Mouse (Mus musculus) heart, embryonic 10.5 days (tissue): Measurements from ENCODE around the gene Gm20767. TPM values are rescaled to one million over a fixed set of nuclear protein-coding genes. Genes with fewer than 3 reads are reported as not detected.
"Not testable (repeated sequence)": the region's sequence is repeated elsewhere in the genome, so short reads cannot be mapped to it uniquely, and the experiment has no call there.

Source experiments
- DNase-seq: peaks from one replicate; pipeline ENCODE4 v3.0.0-alpha.2; 2017; ENCODE audit warnings: low spot score
- H3K27ac ChIP-seq: fragments of 300-500 bp; sonication (generic); 2 replicates; pipeline ENCODE4 v1.5.1; 2016; ENCODE audit warnings: mild to moderate bottlenecking
- H3K27me3 ChIP-seq: fragments of 300-500 bp; sonication (generic); 2 replicates; pipeline ENCODE4 v1.6.1; 2016; ENCODE audit warnings: mild to moderate bottlenecking; ENCODE audit not compliant: poor library complexity, insufficient read depth, severe bottlenecking
- H3K36me3 ChIP-seq: fragments of 300-500 bp; sonication (generic); 2 replicates; pipeline ENCODE4 v1.6.1; 2016; ENCODE audit warnings: mild to moderate bottlenecking, moderate library complexity
- H3K4me1 ChIP-seq: fragments of 300-500 bp; sonication (generic); 2 replicates; pipeline ENCODE4 v1.6.1; 2016; ENCODE audit warnings: mild to moderate bottlenecking
- H3K4me3 ChIP-seq: fragments of 300-500 bp; sonication (generic); 2 replicates; pipeline ENCODE4 v1.5.1; 2016; ENCODE audit warnings: mild to moderate bottlenecking, moderate library complexity
- H3K9me3 ChIP-seq: fragments of 300-500 bp; sonication (generic); 2 replicates; pipeline ENCODE4 v1.6.1; 2016; ENCODE audit warnings: mild to moderate bottlenecking, moderate library complexity
- WGBS: fragments of 180-500 bp; shearing (Covaris S2); methylation state at CpG from one replicate; pipeline ENCODE4 v1.1.7; 2016; 5-methylcytosine and 5-hydroxymethylcytosine counted together
- polyA plus RNA-seq: library from polyadenylated mRNA; unstranded; fragments of >200 nt; fragmentation: Nextera tagmentation; extraction: Ambion mirVana; gene quantifications from 2 replicates; pipeline ENCODE4 v1.2.1, GENCODE M21; 2016

Gene Gm20767
- not detected in 2 replicates for polyA plus RNA-seq

DNA sequence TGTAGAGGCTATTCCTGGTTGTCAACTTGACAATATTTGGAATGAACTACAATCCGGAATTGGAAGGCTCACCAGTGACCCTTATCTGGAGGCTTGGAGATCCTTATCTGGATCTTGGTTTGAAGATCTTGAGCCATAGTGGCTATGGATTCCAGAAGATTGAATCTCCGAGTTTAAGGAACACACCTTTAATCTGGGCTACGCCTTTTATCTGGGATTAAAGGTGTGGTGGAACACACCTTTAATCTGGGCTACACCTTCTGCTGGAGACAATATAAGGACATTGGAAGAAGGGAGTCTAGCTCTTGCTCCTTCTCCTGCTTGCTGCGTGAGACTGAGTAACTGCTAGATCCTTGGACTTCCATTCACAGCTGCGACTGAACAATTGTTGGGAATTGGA is at the start of gene Gm20767:
TSS of gene Gm20767 (plus strand) at position 301 of the 400 bp plus-strand sequence.
- WGBS = 90% methylated on average over 2 of the region's 5 CpGs
- H3K4me1 ChIP-seq, H3K27ac ChIP-seq, H3K9me3 ChIP-seq, DNase-seq, H3K4me3 ChIP-seq, H3K36me3 ChIP-seq, H3K27me3 ChIP-seq: not testable (repeated sequence)

DNA sequence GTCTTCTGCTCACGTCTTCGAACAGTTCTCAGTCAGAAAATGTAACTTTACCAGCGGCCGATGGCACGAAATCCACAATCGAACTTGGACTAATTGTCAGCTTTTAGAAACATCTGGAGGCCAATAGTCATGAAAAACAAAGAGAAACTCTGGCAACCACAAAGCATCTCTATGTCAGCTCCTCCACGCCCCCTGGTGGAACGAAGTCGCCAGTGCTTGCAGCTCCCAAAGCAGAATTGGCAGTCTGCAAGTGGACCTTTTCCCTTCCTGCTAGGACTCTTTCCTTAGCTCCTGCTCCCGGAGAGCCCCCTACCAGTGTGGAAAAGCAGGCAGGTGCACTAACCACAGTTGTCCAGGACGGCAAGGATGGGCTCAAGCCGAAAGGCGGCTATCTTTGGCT is 47.1 kb upstream of the Gm20767 start:
- WGBS = no CpG with 5 or more reads among the region's 13 CpGs

DNA sequence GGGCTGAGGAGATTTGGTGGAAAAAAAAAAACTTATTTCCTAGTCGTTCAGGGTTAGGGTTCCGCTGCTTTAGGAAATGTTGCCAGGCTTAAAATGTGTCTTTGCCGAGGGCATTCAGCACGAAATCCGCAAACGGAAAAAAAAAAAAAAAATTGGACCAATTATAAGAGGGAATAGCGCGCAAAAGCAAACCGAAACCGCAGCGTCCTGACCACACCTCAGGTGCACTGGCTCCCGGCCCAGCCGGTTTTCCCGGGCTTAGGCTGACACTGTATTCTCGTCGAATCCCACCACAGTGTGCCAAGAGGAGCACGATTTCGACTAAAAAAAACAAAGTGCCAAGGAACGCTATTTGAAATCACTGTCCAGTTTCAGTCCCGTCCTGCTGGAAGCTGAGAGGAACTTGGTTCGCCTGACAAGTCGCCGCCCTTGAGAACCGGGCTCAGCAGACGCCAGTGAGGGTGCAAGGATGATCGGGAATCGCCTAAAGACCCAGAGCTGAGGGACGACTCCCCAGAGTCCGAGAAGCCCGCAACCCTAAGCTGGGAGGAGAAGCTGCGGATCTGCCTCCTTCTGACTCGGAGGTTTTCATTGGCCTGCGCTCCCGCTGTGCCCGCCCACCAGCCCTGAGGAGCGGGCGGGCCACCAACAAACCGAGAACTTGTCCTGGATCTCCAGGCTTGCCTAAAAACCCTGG is 43.7 kb upstream of the Gm20767 start:
- not testable (repeated sequence) for H3K4me1 ChIP-seq, H3K36me3 ChIP-seq, H3K27ac ChIP-seq, H3K27me3 ChIP-seq, H3K9me3 ChIP-seq, DNase-seq
- peak overlapping the region; percentile 37 for H3K4me3 ChIP-seq
- under 1% methylated on average over 27 of the region's 38 CpGs for WGBS

More for the DNA sequence above, 47.1 kb upstream of the Gm20767 start:
- not testable (repeated sequence) for H3K4me1 ChIP-seq, H3K27ac ChIP-seq, H3K36me3 ChIP-seq, H3K4me3 ChIP-seq, DNase-seq, H3K27me3 ChIP-seq, H3K9me3 ChIP-seq

DNA sequence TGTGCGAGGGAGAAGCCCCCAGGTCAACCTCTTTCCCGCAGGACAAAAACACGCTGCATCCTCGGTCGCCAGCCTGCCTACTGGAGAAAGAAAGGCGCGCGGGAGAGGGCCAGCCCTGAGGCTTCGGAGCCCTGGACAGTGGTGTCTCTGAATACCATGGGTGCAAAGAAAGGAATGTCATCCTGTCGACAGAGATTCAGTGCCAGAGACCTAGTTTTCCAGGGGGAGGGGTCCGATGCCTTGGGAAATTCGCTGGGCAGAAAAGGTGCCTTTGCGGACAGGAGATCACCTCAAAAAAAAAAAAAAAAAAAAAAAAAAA is 43.1 kb upstream of the Gm20767 start:
- not testable (repeated sequence) for H3K9me3 ChIP-seq, H3K27me3 ChIP-seq, H3K4me1 ChIP-seq, DNase-seq, H3K4me3 ChIP-seq, H3K27ac ChIP-seq, H3K36me3 ChIP-seq
- WGBS = 0% methylated on average over 7 of the region's 13 CpGs

DNA sequence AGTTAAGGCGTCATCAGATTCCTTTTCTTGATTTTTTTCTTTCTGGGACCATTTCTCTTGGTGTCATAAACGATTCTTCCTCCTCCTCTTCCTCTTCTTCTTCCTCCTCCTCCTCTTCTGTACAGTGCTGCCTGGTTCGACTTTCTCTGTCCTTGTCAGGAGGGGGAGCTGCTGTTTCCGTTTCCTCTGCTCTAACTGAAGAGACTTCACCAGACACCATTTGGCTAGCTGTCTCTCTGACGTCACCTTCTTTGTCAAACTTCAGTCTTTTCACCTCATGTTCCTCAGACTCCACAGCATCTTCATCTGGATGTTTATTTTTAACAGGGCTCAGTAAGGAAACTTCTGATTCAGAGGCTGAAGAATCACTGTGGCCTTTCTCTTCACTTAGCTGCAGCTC is 40.7 kb upstream of the Gm20767 start:
- not testable (repeated sequence) for H3K27me3 ChIP-seq, DNase-seq

DNA sequence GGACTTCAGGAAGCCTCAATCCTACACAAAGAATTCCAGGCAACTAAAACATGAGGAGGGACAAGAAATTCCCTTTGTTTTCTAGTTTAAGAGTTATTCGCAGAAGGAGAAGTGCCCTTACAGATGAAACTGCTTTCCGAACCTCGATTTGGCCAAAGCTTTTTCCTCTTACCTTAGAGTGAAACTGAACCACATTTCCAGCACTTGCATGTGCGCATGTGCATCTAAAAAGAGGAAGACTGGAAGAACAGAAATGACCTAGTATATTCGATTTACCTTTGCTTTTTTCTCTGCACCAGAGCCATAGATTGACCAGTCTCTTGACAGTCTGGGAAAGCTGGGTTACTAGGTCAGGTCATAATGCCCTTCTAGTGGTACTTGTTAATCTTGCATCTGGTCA is 33.5 kb upstream of the Gm20767 start:
- not testable (repeated sequence) for H3K27me3 ChIP-seq, H3K4me1 ChIP-seq, H3K9me3 ChIP-seq, H3K27ac ChIP-seq, DNase-seq, H3K4me3 ChIP-seq, H3K36me3 ChIP-seq
- WGBS = no CpG with 5 or more reads among the region's 5 CpGs

More for the DNA sequence above, 40.7 kb upstream of the Gm20767 start:
- H3K9me3 ChIP-seq, H3K27ac ChIP-seq, H3K36me3 ChIP-seq, H3K4me3 ChIP-seq, H3K4me1 ChIP-seq: not testable (repeated sequence)
- no CpG with 5 or more reads among the region's 5 CpGs for WGBS

DNA sequence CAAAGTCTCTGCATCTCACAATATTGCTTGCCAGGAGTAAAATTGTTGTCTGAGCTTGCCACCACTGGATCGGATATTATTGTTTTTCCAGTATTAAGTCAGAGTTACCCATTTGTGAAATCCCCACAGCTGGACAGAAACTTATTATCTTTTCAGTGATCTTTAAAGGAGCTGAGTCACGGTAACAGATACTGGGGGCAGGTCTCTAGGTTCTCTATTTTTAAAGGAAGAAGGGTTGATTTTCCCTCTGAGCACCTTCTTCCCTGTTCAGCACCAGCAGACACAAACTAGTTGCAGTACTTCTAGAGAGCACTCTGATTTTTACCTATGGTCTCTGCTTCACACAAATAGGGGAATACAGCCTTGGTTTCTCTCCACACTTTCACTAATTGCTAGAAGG is 33.0 kb upstream of the Gm20767 start:
- 61% methylated on average over 2 of the region's 2 CpGs for WGBS
- not testable (repeated sequence) for H3K27ac ChIP-seq, DNase-seq, H3K4me1 ChIP-seq, H3K27me3 ChIP-seq, H3K36me3 ChIP-seq, H3K9me3 ChIP-seq, H3K4me3 ChIP-seq

DNA sequence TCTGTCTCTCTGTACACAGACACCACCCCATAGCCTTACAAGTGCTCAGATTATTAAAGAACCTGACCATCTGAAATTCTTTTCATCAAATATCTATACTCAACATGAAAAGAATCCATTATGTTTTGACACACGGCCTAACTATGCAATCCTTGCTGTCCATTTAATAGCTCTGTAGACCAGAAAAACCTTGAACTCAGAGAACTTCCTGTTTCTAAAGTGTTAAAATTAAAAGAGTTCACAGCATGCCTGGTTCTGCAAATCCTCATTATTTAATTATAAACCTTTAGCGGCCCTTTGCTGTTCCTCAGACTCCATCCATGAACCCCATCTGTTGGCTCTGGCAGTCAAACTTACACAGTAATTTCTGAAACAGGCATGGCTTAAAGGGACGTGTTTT is 2.3 kb downstream of the Gm20767 start:
- H3K4me3 ChIP-seq, H3K9me3 ChIP-seq, H3K36me3 ChIP-seq, H3K27ac ChIP-seq, DNase-seq, H3K27me3 ChIP-seq, H3K4me1 ChIP-seq: not testable (repeated sequence)
- WGBS = 74% methylated on average over 2 of the region's 3 CpGs

DNA sequence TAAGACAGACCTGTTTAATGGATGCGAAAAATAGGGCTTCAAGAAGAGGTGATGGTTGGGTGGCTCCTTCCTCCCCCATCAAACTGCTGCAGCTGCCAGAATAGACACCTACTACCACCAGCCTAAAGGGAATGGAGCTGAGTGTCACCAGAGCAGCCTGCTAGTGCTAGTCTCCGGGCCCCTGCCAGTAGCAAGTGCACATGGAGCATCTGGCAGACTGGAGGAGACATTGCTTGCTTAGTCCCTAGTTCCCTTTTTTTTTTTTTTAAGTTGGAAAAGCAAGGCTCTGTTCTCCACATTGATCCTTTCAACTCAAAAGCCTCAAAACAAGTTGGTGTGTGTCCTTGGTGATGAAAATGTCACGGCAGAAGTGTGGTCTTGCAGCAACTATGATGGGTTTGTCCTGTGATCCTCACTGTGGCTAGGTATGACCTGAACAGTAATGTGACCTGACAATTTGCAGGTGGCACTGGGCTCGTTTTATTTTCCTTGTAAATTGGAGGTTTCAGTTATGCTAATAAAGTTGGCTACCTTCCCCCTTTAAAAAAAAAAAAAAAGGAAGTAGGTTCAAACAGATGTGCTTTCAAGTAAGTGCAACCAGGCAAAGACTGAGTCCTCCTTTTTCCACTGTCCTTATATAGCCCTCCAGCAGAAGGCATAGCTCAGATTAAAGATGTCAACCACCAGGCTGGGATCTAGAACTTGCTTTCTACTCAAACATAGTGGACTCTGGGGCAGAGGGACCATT is 9.8 kb downstream of the Gm20767 start:
- DNase-seq, H3K4me1 ChIP-seq, H3K27ac ChIP-seq, H3K9me3 ChIP-seq, H3K36me3 ChIP-seq, H3K27me3 ChIP-seq, H3K4me3 ChIP-seq: not testable (repeated sequence)
- whole genome bisulfite sequencing = 50% methylated on average over 3 of the region's 4 CpGs

DNA sequence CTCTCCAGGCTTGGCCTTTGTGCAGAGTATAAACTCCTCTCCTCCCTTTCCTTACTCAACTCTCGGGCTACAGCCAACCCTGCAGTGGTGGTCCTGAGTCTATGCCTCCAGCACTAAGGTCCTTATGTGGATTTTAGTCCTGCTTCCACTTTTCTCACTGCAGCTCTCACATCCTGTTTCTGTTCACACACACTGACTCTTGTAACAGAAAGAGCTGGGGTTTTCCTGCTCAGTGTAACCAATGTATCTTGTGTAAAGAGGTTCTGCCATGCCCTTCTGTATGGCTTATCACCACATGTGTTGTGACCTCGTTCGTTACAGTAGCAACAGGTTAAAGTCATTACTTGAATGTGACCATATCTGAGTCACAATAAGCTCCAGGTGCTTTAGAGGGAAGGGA is 10.5 kb downstream of the Gm20767 start:
- not testable (repeated sequence) for H3K27me3 ChIP-seq, H3K36me3 ChIP-seq, H3K27ac ChIP-seq, H3K9me3 ChIP-seq, H3K4me1 ChIP-seq, H3K4me3 ChIP-seq, DNase-seq
- WGBS = 68% methylated on average over 3 of the region's 3 CpGs

DNA sequence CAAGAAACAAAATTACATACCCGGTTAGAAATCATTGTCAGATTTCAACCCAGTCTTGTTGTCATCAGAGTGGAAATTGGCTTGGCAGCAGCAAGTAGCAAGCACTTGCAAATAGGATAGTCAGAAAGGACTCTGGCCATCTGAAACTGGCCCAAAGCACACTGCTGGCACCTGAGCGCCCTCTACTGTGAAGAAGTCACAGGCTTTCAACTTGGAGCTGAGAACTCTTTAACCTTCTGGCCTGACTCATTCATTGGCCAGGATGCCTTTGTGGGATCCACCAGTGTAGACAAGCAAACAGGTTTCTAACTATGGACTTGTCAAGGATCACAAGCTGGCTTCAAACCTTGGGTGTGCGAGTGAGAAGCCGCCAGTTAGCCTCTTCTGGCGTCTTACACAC is 28.3 kb downstream of the Gm20767 start:
- 44% methylated on average over 5 of the region's 5 CpGs for WGBS
- not testable (repeated sequence) for H3K9me3 ChIP-seq, DNase-seq, H3K27me3 ChIP-seq, H3K4me1 ChIP-seq, H3K4me3 ChIP-seq, H3K27ac ChIP-seq, H3K36me3 ChIP-seq

DNA sequence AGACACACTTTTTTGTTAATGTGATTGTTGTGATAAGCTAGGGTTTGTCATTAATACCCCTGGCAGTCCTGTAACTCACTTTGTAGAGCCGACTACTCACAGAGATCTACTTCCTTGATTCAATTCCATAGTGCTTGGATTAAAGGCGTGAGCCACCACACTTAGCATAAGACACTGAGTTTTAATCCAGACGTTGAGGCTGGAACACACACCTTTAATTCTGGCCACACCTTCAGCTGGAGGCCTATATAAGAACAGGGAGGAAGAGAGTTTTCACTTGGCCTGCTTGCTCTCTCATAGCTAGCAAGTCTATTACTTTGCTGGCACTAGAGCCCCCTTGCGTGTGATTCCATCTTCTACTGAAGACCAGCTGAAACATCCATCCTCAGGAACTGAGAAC is 32.1 kb downstream of the Gm20767 start, which contains the start of gene Gm21818:
TSS of gene Gm21818 (plus strand) at position 301 of the 400 bp plus-strand sequence.
- not testable (repeated sequence) for H3K27me3 ChIP-seq, DNase-seq, H3K4me1 ChIP-seq, H3K36me3 ChIP-seq, H3K4me3 ChIP-seq, H3K9me3 ChIP-seq, H3K27ac ChIP-seq
- WGBS = 62% methylated on average over 4 of the region's 4 CpGs

DNA sequence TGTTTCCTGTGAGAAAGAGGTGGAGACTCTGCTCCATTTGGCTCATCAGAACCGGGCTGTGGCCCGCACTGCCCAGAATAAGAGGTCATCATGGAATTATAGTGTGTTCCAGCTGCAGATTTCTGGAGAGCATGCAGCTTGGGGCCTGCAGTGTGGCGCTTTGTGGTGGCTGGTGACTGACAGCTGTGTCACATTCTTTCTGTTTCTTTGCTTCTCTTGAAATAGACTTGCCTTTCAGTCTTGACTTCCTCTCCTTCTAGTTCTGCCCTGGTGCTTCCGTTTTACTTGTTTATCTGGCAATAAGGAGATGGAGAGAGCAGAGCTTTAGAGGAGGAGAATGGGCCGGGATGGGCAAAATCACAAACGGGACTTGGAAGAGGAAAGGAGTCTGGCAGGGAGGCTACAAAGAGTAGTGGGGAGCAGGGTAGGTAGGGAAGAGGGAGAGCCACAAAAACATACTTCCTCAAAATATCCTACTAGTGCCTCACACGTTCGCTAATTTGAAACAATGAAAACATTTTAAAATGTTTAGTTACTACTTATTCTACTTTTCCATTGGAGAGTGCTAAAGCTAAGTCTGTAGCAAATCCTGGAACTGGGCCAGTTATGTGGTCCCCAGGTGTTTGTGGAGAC is 56.3 kb downstream of the Gm20767 start:
- H3K27me3 ChIP-seq, H3K4me1 ChIP-seq, DNase-seq, H3K36me3 ChIP-seq, H3K27ac ChIP-seq, H3K4me3 ChIP-seq, H3K9me3 ChIP-seq: not testable (repeated sequence)
- WGBS = 73% methylated on average over 6 of the region's 8 CpGs
